Mouse (Mus musculus) limb, embryonic 11.5 days (tissue): ENCODE results near the gene Rb1. TPM values are rescaled to one million over a fixed set of nuclear protein-coding genes. Genes with fewer than 3 reads are reported as not detected.

Experiments used
- ATAC-seq: fragments of 200-750 bp; cut with Nextera tagmentation; 2 replicates; pipeline ENCODE4 v1.8.0; 2017; ENCODE audit warnings: low read depth; ENCODE audit not compliant: insufficient number of reproducible peaks, low FRiP score, low TSS enrichment
- DNase-seq: peaks from one replicate; pipeline ENCODE4 v3.0.0-alpha.2; 2015; ENCODE audit warnings: low spot score
- H3K27ac ChIP-seq: fragments of 300-500 bp; sonication (generic); replicated peaks from 2 replicates; pipeline ENCODE4 v1.5.1; 2014; ENCODE audit warnings: low read depth, mild to moderate bottlenecking, low read length
- H3K27me3 ChIP-seq: fragments of 300-500 bp; sonication (generic); 2 replicates; pipeline ENCODE4 v1.6.1; 2014; ENCODE audit warnings: mild to moderate bottlenecking, low read length, mixed read lengths; ENCODE audit not compliant: control insufficient read depth, insufficient read depth
- H3K36me3 ChIP-seq: fragments of 300-500 bp; sonication (generic); 2 replicates; pipeline ENCODE4 v1.6.1; 2014; ENCODE audit warnings: mild to moderate bottlenecking, low read length, moderate library complexity, mixed read lengths; ENCODE audit not compliant: control insufficient read depth, insufficient read depth
- H3K4me1 ChIP-seq: fragments of 300-500 bp; sonication (generic); 2 replicates; pipeline ENCODE4 v1.6.1; 2014; ENCODE audit warnings: low read length, mixed read lengths; ENCODE audit not compliant: control insufficient read depth, insufficient read depth
- H3K4me2 ChIP-seq: fragments of 300-500 bp; sonication (generic); 2 replicates; pipeline ENCODE4 v1.6.1; 2014; ENCODE audit warnings: low read depth, mild to moderate bottlenecking, moderate library complexity; ENCODE audit not compliant: severe bottlenecking
- H3K4me3 ChIP-seq: fragments of 300-500 bp; sonication (generic); 2 replicates; pipeline ENCODE4 v1.5.1; 2014; ENCODE audit warnings: low read depth, low read length
- H3K9ac ChIP-seq: fragments of 300-500 bp; sonication (generic); 2 replicates; pipeline ENCODE4 v1.6.1; 2014; ENCODE audit warnings: mild to moderate bottlenecking, low read length
- H3K9me3 ChIP-seq: fragments of 300-500 bp; sonication (generic); 2 replicates; pipeline ENCODE4 v1.6.1; 2016; ENCODE audit warnings: low read length; ENCODE audit not compliant: control insufficient read depth
- WGBS: fragments of 180-500 bp; shearing (Covaris S2); extraction: QIAGEN DNeasy Blood & Tissue Kit; methylation state at CpG from one replicate; pipeline ENCODE4 v1.1.7; 2014; 5-methylcytosine and 5-hydroxymethylcytosine counted together
- polyA plus RNA-seq: library from polyadenylated mRNA; unstranded; fragments of >200 nt; fragmentation: Nextera tagmentation; extraction: Ambion mirVana; gene quantifications from 2 replicates; pipeline ENCODE4 v1.2.1, GENCODE M21; 2014

Rb1 gene
- polyA plus RNA-seq, 1 experiment from 2014 or later, result 30.4 TPM

DNA sequence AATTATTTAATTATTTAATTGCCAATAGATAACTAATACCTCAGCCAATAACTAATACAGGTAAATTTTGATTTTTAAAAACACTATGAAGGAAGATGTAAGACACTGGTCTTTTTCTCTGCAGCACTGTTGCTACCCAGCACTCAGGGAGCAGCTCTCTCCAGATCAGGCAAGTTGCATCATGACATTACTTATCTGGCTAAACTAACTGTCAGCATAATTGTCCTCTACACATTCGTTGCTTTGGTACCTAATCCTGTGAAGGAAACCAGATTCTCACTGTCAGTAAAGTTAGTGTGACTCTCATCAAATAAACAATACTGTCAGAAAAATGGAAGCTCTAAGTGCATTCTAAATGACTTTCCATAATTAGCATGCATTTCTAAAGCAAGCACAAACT, 98.8 kb downstream of the Rb1 start:
- H3K4me3 ChIP-seq, result no peak overlapping the region
- DNase-seq, result no peak
- ATAC-seq, result no peak
- no peak overlapping the region for H3K4me2 ChIP-seq
- peaks cover 7% of the 10 kb centered on the region for H3K4me1 ChIP-seq
- H3K27me3 ChIP-seq, result no peaks in the 10 kb centered on the region
- 5% methylated on average over 1 of the region's 1 CpGs for WGBS
- H3K27ac ChIP-seq, result no peak overlapping the region
- H3K9me3 ChIP-seq, result no peaks in the 10 kb centered on the region
- no peaks in the 10 kb centered on the region for H3K36me3 ChIP-seq
- no peak overlapping the region for H3K9ac ChIP-seq

DNA sequence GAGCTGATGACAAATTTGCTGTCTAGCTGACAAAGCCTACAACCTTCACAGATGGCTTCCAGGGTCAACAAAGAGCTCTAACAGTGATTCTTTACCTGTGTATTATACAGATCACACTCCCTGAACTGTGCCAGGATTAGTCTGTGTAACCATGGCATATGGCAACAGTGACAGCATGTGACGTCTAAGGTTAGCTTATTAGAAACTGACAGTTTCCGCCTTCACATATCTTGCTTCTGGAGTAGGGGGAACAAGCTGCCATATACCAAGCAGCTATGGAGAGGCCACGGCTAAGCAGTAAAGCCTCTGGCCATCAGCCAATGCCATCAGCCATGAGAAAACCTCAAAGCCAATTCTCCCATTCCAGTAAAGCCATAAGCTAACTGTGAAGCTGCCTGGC, 99.3 kb downstream of the Rb1 start:
- no peaks in the 10 kb centered on the region for H3K27me3 ChIP-seq
- DNase-seq, result no peak
- H3K27ac ChIP-seq, result no peak overlapping the region
- H3K4me3 ChIP-seq, result no peak overlapping the region
- H3K4me2 ChIP-seq, result no peak overlapping the region
- H3K9me3 ChIP-seq, result no peaks in the 10 kb centered on the region
- no peaks in the 10 kb centered on the region for H3K36me3 ChIP-seq
- H3K9ac ChIP-seq, result no peak overlapping the region
- H3K4me1 ChIP-seq, result peaks cover 2% of the 10 kb centered on the region; the same call in 1 of the 2 replicates
- WGBS, result 78% methylated on average over 3 of the region's 3 CpGs
- no peak for ATAC-seq

DNA sequence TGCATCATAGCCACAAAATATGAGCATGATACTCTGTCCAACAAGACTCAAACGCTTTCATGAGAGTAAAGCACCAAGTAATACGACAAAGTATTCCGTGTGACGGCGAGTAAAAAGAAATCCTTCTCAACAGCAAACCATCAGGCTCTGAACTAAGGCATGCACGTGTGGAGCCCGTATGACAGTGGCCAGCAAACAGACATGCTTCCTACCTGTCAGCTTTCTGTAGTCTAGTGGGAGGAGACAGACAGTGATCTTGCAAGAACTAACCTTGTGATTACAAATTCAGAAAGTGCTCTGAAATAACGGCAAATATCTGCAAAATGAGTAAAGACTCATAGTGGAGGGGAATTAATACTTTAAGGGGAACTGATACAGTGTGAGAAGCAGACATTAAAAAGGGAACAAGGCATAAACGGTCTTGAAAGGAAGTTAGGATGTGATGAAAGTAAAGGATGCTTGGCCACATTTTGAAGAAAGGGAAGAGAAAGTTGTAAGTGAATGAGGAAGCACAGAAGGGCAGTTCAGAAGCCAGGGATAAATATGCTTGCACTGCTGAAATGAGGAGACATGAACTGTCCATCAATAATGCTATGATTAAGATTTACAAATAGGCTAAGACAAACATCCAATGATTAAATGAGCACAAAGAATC, 103.2 kb downstream of the Rb1 start:
- Histone ChIP-seq H3K4me1 (no peaks in the 10 kb centered on the region), H3K27ac (no peak overlapping the region), H3K4me2 (no peak overlapping the region), H3K9ac (no peak overlapping the region), H3K9me3 (no peaks in the 10 kb centered on the region), H3K4me3 (no peak overlapping the region), H3K27me3 (no peaks in the 10 kb centered on the region), H3K36me3 (no peaks in the 10 kb centered on the region)
- 90% methylated on average over 9 of the region's 9 CpGs for WGBS
- ATAC-seq (no peak), DNase-seq (no peak)

- Histone ChIP-seq H3K27me3 (no peaks in the 10 kb centered on the region), H3K9me3 (no peaks in the 10 kb centered on the region), H3K4me1 (no peaks in the 10 kb centered on the region), H3K4me3 (no peak overlapping the region), H3K9ac (no peak overlapping the region), H3K4me2 (no peak overlapping the region), H3K27ac (no peak overlapping the region), H3K36me3 (no peaks in the 10 kb centered on the region)
- ATAC-seq (no peak), DNase-seq (no peak)
- WGBS, result 88% methylated on average over 1 of the region's 1 CpGs
Observed at GRCm38 (mm10) chr14:73217062-73217461, 108.6 kb downstream of the Rb1 start.

GRCm38 (mm10) chr14:73211477-73211876, 114.1 kb downstream of the Rb1 start:
- no peak overlapping the region for H3K9ac ChIP-seq
- H3K27ac ChIP-seq, result no peak overlapping the region
- H3K9me3 ChIP-seq, result no peaks in the 10 kb centered on the region
- no peaks in the 10 kb centered on the region for H3K4me1 ChIP-seq
- ATAC-seq (no peak), DNase-seq (no peak)
- 93% methylated on average over 5 of the region's 5 CpGs for WGBS
- no peaks in the 10 kb centered on the region; the same call in 1 of the 2 replicates for H3K36me3 ChIP-seq
- H3K4me2 ChIP-seq, result no peak overlapping the region
- H3K27me3 ChIP-seq, result no peaks in the 10 kb centered on the region
- H3K4me3 ChIP-seq, result no peak overlapping the region

DNA sequence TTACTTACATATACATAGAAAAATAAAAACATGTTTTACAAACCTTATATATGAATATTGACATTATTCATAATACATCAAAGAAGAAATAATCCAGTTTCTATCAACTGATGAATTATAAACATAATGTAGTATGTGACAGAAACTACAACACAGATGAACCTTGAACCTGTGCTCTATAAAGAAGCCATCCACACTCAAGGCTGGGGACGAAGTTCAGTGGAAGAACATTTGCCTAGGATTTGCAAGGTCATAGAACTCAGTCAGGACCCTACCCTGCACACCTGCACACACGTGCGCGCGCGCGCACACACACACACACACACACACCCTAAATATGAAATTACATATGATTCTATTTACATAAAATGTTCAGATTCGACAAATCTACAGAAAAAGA, 115.4 kb downstream of the Rb1 start:
- ATAC-seq (no peak), DNase-seq (no peak)
- Histone ChIP-seq H3K4me1 (no peaks in the 10 kb centered on the region), H3K27me3 (no peaks in the 10 kb centered on the region), H3K9me3 (no peaks in the 10 kb centered on the region), H3K4me2 (no peak overlapping the region), H3K4me3 (no peak overlapping the region), H3K36me3 (no peaks in the 10 kb centered on the region; the same call in 1 of the 2 replicates), H3K27ac (no peak overlapping the region), H3K9ac (no peak overlapping the region)
- 91% methylated on average over 8 of the region's 8 CpGs for WGBS

DNA sequence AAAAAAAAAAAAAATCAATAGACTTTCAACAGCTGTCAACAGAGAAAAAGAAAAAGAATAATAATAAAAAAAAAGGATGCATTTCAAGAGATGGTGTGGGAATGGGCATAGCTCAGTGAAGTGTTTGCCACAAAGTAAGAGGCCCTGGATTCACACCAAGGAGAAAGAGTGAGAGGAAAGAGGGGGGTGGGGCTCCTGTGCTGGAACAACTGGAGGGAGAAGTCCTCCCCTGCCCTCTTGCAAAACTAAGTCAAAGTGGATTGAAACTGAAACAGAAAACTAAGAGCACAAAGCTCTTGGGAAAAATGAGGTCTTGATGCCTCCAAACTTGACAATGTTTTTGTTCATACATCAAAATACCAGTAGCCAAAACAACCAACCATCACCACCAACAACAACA, 116.4 kb downstream of the Rb1 start:
- H3K36me3 ChIP-seq, result no peaks in the 10 kb centered on the region; the same call in 1 of the 2 replicates
- H3K4me1 ChIP-seq, result no peaks in the 10 kb centered on the region
- no peak overlapping the region for H3K4me2 ChIP-seq
- H3K27ac ChIP-seq, result no peak overlapping the region
- H3K9ac ChIP-seq, result no peak overlapping the region
- ATAC-seq (no peak), DNase-seq (no peak)
- H3K27me3 ChIP-seq, result no peaks in the 10 kb centered on the region
- no peaks in the 10 kb centered on the region for H3K9me3 ChIP-seq
- H3K4me3 ChIP-seq, result no peak overlapping the region

- Histone ChIP-seq H3K27me3 (no peaks in the 10 kb centered on the region), H3K9ac (no peak overlapping the region), H3K4me1 (0 out of 2 replicates have a peak, but pooled peaks cover under 1% of the 10 kb centered on the region), H3K4me2 (no peak overlapping the region), H3K36me3 (no peaks in the 10 kb centered on the region), H3K4me3 (no peak overlapping the region), H3K27ac (no peak overlapping the region), H3K9me3 (no peaks in the 10 kb centered on the region)
- ATAC-seq, result no peak
- no peak for DNase-seq
- 76% methylated on average over 3 of the region's 3 CpGs for WGBS
Observed at GRCm38 (mm10) chr14:73204016-73204415, 121.6 kb downstream of the Rb1 start.

DNA sequence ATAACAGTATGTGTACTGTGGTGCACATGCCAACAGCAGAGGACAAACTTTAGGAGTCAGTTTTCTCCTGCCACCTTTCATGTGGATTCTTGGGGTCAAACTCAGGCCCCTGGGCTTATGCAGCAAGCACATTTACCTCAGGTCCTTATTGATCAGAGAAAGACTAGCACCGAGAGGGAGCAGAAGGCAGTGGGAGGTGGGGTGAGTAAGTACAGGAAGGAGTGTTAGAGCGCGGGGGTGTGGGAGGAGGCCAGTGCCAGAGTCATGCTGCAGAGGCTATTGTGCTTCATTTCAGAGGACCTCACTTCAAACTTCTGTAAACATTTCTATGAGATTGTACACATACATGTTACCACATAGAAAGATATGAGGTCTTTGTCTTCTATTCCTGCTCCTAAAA, 124.2 kb downstream of the Rb1 start:
- Histone ChIP-seq H3K4me3 (no peak overlapping the region), H3K4me1 (0 out of 2 replicates have a peak, but pooled peaks cover 4% of the 10 kb centered on the region), H3K27me3 (no peaks in the 10 kb centered on the region), H3K9ac (no peak overlapping the region), H3K4me2 (no peak overlapping the region), H3K36me3 (no peaks in the 10 kb centered on the region), H3K9me3 (no peaks in the 10 kb centered on the region), H3K27ac (no peak overlapping the region)
- 54% methylated on average over 3 of the region's 3 CpGs for WGBS
- ATAC-seq, result no peak
- no peak for DNase-seq
